Mouse (Mus musculus): ENCODE results near the gene Stx11.

The Stx11 gene

DNA sequence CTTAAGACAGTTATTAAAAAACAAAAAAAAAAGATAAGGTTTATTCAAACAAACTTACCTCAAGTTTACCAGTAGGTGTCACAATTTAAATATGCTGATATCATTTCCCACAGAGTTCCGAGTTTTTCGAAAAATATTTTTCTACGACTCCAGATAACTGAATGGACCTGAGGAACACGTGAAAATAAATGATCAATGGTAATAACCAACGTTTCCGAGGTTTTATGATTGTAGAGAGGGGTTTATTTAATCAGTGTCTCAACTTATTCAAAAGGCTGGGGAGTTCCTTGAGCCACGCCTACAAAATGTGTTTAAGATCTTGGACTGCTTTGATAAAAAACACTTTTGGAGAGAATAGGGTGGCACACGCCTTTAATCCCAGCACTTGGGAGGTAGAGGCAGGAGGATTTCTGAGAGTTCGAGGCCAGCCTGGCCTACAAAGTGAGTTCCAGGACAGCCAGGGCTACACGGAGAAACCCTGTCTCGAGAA is 42.5 kb downstream of the Stx11 start:
- in situ Hi-C loops (cut with MboI; ENCODE audit: unreplicated experiment in 2 of 2), result loop anchor here (5.0 to 10.0 kb wide), 7 partner anchors 49 to 234 kb away; no protein-coding TSS in a partner anchor

DNA sequence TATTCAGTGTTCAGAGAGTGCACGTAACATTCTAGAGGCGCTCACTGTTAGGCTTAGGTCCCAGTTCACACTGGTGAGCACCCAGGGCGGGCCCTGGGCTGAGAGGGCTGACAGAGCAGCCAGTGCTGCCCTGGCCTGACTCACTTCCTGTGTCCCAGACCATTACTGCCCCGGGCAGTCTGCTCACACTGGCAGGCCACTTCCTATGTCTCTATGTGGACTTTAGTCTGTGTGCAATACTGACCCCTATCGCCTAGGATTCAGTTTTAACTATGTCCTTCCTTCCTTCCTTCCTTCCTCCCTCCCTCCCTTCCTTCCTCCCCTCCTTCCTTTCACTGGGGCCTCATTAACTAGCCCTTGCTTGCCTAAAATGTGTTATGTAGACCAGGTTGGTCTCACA is 44.8 kb downstream of the Stx11 start:
- in situ Hi-C loops (cut with MboI; ENCODE audit: unreplicated experiment in 2 of 2), result no loop called here

DNA sequence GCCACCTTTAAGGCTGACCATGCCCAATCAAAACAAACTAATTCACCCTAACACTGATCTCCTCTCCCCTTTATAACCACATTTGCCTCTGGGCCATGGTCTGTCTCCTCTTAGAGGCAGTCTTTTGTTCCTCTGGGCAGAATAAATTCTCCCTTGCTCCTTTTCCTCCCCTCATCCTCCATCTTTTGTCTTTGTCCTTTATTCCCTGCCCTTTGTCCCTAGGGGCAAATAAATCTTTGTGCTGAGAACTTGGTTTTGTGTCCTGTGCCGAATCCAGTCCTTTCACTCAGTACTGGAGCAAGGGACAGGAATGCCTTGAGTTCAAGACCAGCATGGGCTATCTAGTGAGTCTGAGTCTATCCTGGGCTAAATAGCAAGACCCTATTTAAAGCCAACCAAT is 46.5 kb downstream of the Stx11 start:
- in situ Hi-C loops (cut with MboI; ENCODE audit: unreplicated experiment in 2 of 2), result no loop called here

DNA sequence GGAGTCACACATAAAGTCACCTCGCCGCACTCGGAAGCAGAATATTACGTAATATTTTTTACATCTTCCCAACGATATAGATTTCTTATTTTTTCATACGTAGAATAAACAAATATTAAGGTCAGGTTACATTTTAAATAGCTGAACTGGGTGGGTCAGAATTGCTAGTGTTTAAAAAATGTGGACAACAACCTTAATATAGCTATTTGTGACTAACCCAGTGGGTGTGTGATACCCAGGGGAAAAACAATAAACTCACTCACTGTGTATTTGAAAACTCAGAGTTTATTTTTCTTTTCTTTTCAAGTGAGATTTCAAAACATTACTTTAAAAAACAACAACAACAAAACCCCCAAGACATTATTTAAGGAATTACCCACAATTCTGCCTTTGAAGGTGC is 47.7 kb downstream of the Stx11 start:
- in situ Hi-C loops (cut with MboI; ENCODE audit: unreplicated experiment in 2 of 2), result no loop called here

DNA sequence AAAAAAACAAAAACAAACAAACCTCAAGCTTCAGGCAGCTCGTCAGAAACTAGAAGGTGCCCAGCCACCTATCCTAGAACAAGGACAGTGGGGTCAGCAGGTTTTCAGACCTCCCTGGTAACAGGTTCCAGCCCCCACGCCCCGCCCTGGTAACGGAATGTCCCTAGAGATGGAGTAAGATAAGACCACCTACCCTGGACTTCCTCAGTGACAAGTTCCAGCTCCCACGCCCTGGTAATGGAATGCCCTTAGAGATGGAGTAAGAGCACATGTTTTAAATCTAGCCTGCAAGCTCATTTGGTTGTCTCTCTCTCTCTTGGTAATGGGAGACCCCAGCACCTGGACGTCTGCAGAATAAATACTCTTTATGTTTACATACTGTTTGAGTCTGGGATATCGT is 48.3 kb downstream of the Stx11 start:
- in situ Hi-C loops (cut with MboI; ENCODE audit: unreplicated experiment in 2 of 2), result no loop called here

DNA sequence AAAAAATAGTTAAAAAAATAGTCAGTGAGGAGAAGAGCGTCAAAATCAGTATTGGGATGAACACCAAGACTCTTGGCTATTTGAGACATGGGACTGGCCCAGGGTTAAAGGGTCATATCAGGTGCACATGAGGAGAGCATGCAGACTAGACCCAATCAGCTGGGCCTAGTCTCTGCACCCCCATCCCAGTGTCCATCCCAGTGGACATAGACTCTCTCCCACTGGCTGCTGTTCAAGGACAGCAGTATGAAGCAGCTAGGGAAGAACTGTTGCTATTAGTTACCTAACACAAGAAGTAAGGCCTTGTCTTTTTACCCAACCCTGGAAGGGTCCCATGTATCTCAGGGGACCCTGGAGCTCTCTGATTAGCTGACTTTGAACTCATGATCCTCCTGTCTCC is 49.9 kb downstream of the Stx11 start:
- in situ Hi-C loops (cut with MboI; ENCODE audit: unreplicated experiment in 2 of 2), result no loop called here

DNA sequence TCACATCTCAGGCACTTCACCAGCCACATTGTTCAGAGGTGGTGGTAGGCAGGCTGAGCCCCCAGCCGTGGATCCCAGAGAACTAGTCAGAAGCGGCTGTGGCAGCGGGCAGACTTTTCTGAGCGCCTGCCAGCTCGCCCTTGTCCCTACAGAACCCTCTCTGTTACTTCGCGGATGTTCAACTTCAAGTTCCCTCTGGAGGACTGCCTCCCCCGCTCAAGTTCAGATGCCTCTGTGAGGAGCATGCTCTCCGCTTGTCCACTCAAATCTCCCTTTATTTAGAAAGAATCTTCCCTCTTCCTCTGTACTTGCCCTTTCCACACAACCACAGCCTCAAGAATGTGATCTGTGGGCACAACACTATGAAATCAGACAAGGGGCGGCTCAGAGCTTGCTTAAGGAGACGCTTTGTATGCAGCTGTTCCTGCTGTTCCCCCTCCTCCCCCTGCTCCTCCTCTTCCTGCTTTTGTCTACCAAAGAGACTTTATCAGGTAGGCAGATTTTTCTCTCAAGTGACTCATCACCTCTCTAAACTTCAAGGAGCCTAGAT is 52.0 kb downstream of the Stx11 start:
- in situ Hi-C loops (cut with MboI; ENCODE audit: unreplicated experiment in 2 of 2), result no loop called here

DNA sequence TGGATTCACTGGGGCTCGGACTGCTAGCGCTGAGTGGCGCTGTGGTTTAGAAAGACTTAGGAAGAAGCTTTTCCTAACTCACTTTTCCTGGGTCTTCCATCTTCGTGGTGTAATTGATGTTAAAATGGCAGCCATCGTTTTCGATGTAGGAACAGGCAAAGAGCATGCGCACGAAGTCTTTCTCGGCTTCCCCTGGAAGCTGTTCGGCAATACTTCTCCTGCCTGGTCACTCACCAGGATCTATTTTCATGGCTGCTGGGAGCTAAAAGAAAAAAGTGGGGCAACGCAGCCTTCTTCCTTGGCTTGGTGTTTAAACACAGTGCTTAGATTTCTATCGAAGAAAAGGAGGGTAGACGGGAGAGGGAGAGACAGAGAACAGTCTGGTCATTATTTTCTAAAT is 52.6 kb downstream of the Stx11 start:
- in situ Hi-C loops (cut with MboI; ENCODE audit: unreplicated experiment in 2 of 2), result no loop called here

DNA sequence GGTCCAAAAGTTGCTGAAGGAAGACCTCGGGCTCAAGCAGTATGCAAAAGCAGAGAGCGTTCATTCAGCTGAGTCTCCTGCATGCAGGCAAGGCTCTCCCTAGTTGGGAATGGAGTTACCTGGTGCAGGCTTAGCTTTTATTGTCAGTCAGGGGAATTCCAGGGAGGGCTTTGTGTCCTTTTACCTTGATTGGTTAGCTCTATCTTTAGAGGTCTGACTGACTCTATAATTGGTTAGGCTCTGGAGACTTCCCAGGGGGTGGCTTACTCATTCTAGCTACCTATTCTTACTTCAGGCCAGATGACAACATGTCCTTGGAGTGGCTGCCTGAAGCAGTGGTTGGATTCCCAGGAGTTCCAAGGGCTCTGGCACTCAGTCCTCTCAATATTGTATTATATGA is 54.2 kb downstream of the Stx11 start:
- in situ Hi-C loops (cut with MboI; ENCODE audit: unreplicated experiment in 2 of 2), result no loop called here

DNA sequence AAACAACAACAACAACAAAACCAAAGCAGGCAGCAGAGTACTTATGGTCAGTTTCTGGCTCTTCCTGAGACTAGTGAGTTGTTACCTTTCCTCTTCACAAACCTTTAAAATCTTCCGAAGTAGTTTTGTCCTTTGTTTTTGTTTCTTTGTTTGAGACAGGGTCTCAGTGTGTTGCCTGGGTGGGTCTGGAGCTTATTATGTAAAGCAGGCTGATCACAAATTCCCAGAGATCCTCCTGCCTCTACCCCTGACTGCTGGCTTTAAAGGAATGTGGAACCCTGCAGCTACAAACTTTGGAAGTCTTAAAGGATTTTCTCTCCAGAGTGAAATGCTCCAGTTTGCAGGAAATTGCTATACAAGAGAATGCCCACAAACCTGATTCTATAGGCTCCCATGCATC is 54.9 kb downstream of the Stx11 start:
- in situ Hi-C loops (cut with MboI; ENCODE audit: unreplicated experiment in 2 of 2), result no loop called here

DNA sequence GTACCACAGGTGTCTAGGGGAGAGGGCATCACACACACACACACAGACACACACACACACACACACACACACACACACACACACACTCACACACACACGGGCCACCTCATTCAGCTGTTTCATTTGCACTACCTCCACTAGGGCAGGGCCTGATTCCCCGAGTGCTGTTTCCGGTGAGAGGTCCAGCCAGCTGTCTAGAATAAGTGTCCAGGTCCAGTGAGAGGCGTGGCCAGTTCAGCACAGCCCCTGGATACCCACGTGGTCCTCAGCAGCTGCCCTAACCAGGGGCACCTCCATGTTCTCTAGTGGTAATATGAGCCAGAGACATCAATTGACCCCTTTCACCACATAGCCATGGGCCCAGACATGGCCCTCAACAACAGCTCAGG is 60.0 kb downstream of the Stx11 start:
- in situ Hi-C loops (cut with MboI; ENCODE audit: unreplicated experiment in 2 of 2), result no loop called here

DNA sequence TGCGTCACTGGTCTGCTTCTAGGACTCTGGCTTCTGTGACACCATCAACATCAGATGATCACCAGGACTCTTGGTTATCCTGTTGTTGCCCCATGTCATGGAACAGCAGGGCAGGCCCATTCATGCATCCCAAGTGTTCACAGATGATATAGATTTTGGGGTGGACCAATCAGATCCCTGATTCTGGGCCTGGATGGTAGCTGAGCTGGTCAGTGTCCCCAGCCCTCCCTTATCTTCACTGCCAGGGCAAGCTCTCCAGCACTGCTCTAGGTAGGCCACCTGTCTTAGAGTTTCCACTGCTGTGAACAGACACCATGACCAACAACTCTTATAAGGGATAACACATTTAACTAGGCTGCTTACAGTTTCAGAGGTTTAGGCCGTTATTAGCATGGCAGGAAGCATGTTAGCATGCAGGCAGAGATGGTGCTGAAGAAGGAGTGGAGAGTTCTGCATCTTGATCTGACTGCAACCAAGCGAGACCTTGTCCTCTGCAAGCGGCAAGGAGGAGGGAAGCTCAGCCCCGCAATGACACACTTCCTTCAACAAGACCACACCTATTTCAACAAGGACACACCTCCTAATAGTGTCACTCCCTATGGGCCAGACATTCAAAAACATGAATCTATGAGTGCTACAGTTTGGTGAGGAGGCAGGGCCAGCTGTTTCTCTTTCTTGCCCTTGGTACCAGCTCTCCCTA is 60.5 kb downstream of the Stx11 start:
- in situ Hi-C loops (cut with MboI; ENCODE audit: unreplicated experiment in 2 of 2), result no loop called here

DNA sequence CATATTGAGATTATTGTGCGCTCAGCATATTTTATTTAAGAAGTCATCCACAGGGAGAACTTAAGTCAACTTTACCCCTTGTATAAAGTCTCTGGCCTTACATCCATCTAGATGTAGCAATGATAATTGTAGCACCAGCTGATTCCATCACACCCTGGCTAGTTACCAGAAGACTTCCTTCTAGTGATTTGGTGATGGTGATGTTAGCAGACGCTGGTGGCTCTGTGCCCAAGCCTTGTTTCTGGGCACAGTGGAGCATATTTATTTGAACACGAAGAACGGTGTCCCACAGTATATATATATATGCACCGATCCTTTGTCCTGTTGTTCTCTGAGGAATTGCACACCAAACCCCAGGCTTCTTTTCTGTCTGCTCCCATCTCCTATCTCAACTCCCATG is 64.2 kb downstream of the Stx11 start:
- in situ Hi-C loops (cut with MboI; ENCODE audit: unreplicated experiment in 2 of 2), result no loop called here

DNA sequence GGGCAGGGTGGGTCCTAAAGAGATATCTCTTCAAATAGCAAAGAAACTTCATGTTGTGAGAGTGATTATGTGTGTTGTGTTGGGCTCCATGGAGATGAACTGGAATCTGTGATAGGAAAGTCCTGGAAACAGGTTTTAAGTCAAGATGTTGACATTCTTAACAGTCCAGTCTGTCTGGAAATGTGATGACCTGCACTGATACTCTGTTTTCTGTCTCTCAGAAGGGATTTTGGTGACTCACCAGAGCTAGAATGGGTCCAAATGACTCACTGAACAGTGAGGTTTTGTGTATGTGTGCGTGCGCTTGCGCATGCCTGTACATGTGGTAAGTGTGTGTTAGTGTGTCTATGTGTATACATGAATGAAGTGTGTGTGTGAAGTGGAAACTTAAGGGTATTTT is 70.8 kb downstream of the Stx11 start:
- in situ Hi-C loops (cut with MboI; ENCODE audit: unreplicated experiment in 2 of 2), result no loop called here

DNA sequence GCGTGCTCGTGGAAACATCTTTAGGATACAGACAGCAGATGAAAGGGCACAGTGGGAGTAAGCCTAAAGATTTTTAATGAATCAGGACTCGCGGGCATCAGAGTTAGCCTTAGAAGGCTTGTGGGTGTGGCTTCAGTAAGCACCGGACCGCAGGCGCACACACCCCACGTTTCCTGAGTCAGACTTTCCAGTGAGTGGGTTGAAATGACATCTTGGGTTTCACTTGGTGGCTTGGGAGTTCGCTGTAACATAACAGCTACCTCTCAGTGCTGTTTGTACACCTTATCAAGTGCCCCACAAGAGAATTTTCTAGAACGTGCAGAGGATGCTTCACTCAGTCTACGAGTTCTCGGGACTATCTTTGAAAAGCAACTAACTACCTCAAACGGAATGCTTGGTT is 75.7 kb downstream of the Stx11 start:
- in situ Hi-C loops (cut with MboI; ENCODE audit: unreplicated experiment in 2 of 2), result no loop called here

Measured in v-Abl transformed pro-B cells (cell line).